Mouse (Mus musculus) midbrain, embryonic 11.5 days (tissue): ENCODE measurements around the gene Akap3. TPM values are rescaled to one million over a fixed set of nuclear protein-coding genes. Genes with fewer than 3 reads are reported as not detected.

Source experiments
- ATAC-seq: fragments of 200-750 bp; cut with Nextera tagmentation; 2 replicates; pipeline ENCODE4 v1.8.0; 2017; ENCODE audit warnings: moderate TSS enrichment, moderate library complexity; ENCODE audit not compliant: low FRiP score
- DNase-seq: peaks from one replicate; pipeline ENCODE4 v3.0.0; 2015; ENCODE audit warnings: low spot score; ENCODE audit errors: missing footprints
- H3K27ac ChIP-seq: fragments of 300-500 bp; sonication (generic); 2 replicates; pipeline ENCODE4 v1.5.1; 2014; ENCODE audit warnings: low read depth, low read length
- H3K27me3 ChIP-seq: fragments of 300-500 bp; sonication (generic); 2 replicates; pipeline ENCODE4 v1.6.1; 2014; ENCODE audit warnings: mild to moderate bottlenecking, low read length, moderate library complexity, mixed read lengths; ENCODE audit not compliant: control insufficient read depth, insufficient read depth
- H3K36me3 ChIP-seq: fragments of 300-500 bp; sonication (generic); 2 replicates; pipeline ENCODE4 v1.6.1; 2014; ENCODE audit warnings: mild to moderate bottlenecking, low read length, moderate library complexity, mixed read lengths; ENCODE audit not compliant: control insufficient read depth, insufficient read depth
- H3K4me1 ChIP-seq: fragments of 300-500 bp; sonication (generic); 2 replicates; pipeline ENCODE4 v1.6.1; 2014; ENCODE audit warnings: low read length; ENCODE audit not compliant: control insufficient read depth, insufficient read depth
- H3K4me2 ChIP-seq: fragments of 300-500 bp; sonication (generic); 2 replicates; pipeline ENCODE4 v1.6.1; 2014; ENCODE audit warnings: mild to moderate bottlenecking, moderate library complexity
- H3K4me3 ChIP-seq: fragments of 300-500 bp; sonication (generic); 2 replicates; pipeline ENCODE4 v1.5.1; 2014; ENCODE audit warnings: low read depth, low read length
- H3K9ac ChIP-seq: fragments of 300-500 bp; sonication (generic); 2 replicates; pipeline ENCODE4 v1.6.1; 2014; ENCODE audit warnings: low read length
- H3K9me3 ChIP-seq: fragments of 300-500 bp; sonication (generic); 2 replicates; pipeline ENCODE4 v1.6.1; 2016; ENCODE audit warnings: low read length; ENCODE audit not compliant: control insufficient read depth
- WGBS: fragments of 180-500 bp; shearing (Covaris S2); extraction: QIAGEN DNeasy Blood & Tissue Kit; methylation state at CpG from one replicate; pipeline ENCODE4 v1.1.7; 2014; 5-methylcytosine and 5-hydroxymethylcytosine counted together
- polyA plus RNA-seq: library from polyadenylated mRNA; unstranded; fragments of >200 nt; fragmentation: Nextera tagmentation; extraction: Ambion mirVana; gene quantifications from 2 replicates; pipeline ENCODE4 v1.2.1, GENCODE M21; 2014

Akap3 gene
- 0.06 and 0.08 TPM in 2 replicates for polyA plus RNA-seq

DNA sequence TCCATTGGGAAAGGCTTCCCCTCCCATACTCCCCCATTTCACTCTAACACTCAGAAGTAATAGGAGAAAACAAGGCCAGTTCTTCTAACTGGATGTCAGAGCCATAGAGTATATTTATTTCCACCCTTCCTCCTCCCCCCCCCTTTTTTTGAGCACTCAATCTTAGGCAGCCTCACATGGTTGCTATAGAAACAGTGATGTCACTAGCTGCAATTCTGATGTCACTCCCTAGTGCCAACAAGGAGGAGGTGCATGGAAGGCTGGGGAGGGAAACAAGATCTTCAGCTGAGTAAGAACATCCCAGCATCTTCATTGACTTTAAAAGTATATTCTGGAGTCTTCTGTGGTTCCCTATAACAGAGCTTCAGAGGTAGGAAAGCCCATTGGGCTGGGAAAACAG lies at the start of gene Akap3:
TSS of gene Akap3 (plus strand) at position 218 of the 400 bp plus-strand sequence.
- Histone ChIP-seq H3K4me3 (no peak within 1 kb of the TSS), H3K27me3 (no peaks in the 10 kb centered on the region), H3K9ac (no peak within 1 kb of the TSS), H3K36me3 (no peaks in the 10 kb centered on the region), H3K4me2 (no peak within 1 kb of the TSS), H3K27ac (no peak within 1 kb of the TSS), H3K9me3 (no peaks in the 10 kb centered on the region), H3K4me1 (peaks cover 5% of the 10 kb centered on the region)
- DNase-seq (no peak), ATAC-seq (no peak)

DNA sequence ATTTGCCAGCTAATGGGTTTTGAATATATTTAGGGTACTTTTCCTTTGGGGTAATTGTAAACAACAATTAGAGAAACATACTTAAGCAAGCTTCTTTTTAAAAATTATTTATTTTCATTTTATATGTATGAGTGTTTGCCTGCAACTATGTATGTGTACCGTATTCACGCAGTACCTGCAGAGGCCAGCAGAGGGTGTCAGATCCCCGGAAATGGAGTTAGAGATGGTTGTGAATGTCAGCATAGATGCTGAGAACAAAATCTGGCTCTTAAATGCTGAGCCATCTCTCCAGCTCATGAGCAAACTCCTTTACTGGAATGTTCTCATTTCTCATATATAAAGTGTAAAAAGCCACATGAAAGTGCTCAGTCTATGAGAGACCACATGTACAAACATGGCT lies 46.1 kb upstream of the Akap3 start:
- Histone ChIP-seq H3K4me2 (no peak overlapping the region), H3K9me3 (no peaks in the 10 kb centered on the region), H3K27me3 (no peaks in the 10 kb centered on the region), H3K9ac (no peak overlapping the region), H3K36me3 (no peaks in the 10 kb centered on the region), H3K4me1 (no peaks in the 10 kb centered on the region), H3K27ac (no peak overlapping the region), H3K4me3 (no peak overlapping the region)
- WGBS: 85% methylated on average over 3 of the region's 3 CpGs
- ATAC-seq: no peak
- DNase-seq: peak; percentile 87

DNA sequence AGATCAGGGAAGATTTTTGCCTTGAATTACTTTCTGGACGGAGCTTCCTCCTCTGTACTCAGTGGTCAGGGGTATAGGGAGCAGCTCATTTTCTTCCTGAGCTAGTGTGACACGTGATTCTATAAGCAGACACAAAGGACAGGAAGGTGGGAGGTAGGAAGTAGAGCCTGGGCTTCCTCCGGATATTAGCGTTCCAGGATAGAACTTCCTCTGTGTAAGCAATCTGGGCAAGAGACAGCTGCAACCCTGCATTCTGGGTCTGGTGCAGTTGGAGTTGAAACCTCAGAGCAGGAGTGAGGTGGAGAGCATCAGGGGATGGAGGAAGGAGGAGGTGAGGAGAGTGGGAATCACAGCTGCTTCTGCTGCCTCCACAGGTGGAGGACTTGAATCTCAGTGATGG lies 44.8 kb upstream of the Akap3 start:
- ATAC-seq (no peak), DNase-seq (no peak)
- Histone ChIP-seq H3K9ac (no peak overlapping the region), H3K4me1 (no peaks in the 10 kb centered on the region), H3K4me3 (no peak overlapping the region), H3K27me3 (no peaks in the 10 kb centered on the region), H3K4me2 (no peak overlapping the region), H3K36me3 (no peaks in the 10 kb centered on the region), H3K9me3 (no peaks in the 10 kb centered on the region), H3K27ac (no peak overlapping the region)
- 72% methylated on average over 4 of the region's 4 CpGs for WGBS

DNA sequence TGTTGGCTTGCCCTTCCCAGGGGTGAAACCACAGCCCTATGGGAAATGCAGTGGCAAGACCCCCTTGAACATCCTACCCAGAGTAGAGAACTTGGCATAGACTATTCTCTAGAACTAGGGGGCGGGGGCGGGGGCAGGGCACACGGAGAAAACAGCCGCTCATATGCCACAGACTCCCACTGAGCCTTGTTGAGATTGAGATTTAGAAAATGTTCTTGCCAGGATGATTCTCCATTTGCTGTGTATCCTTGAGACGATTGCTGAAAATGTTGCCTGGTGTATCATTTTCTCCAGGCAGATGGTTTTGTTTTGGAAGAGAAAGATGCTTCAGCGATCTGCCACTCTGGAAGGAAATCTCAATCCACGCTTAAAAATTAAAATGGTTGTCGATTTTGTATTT lies 44.3 kb upstream of the Akap3 start:
- no peak overlapping the region for H3K4me2 ChIP-seq
- no peak for DNase-seq

DNA sequence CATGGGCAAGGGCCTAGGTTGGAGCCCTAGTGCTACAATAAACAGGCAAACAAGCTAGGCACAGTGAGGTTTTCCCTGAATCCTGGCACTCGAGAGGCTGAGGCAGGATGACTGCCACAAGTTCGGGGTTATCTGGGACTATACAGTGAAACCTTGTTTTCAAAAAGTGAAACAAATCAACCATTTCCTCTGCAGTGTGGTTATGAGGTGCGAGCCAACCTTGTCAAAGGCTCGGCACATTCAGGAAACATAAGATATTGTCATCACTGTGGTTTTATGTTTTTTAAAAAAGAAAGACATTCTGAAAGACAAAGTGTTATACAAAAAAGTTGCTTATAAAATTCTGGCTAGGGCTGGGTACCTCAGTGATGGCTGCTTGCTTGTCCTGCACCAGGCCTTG lies 41.4 kb upstream of the Akap3 start:
- no peaks in the 10 kb centered on the region for H3K4me1 ChIP-seq
- H3K36me3 ChIP-seq: no peaks in the 10 kb centered on the region
- no peak for ATAC-seq
- no peak overlapping the region for H3K4me3 ChIP-seq
- H3K27me3 ChIP-seq: no peaks in the 10 kb centered on the region
- H3K27ac ChIP-seq: no peak overlapping the region
- no peak for DNase-seq
- H3K4me2 ChIP-seq: no peak overlapping the region
- H3K9ac ChIP-seq: no peak overlapping the region
- no peaks in the 10 kb centered on the region for H3K9me3 ChIP-seq
- WGBS: 88% methylated on average over 4 of the region's 4 CpGs

More for the DNA sequence above, 44.3 kb upstream of the Akap3 start:
- Histone ChIP-seq H3K9me3 (no peaks in the 10 kb centered on the region), H3K4me3 (no peak overlapping the region), H3K9ac (no peak overlapping the region), H3K36me3 (no peaks in the 10 kb centered on the region), H3K4me1 (no peaks in the 10 kb centered on the region), H3K27me3 (no peaks in the 10 kb centered on the region), H3K27ac (no peak overlapping the region)
- WGBS: 83% methylated on average over 8 of the region's 8 CpGs
- ATAC-seq: no peak

DNA sequence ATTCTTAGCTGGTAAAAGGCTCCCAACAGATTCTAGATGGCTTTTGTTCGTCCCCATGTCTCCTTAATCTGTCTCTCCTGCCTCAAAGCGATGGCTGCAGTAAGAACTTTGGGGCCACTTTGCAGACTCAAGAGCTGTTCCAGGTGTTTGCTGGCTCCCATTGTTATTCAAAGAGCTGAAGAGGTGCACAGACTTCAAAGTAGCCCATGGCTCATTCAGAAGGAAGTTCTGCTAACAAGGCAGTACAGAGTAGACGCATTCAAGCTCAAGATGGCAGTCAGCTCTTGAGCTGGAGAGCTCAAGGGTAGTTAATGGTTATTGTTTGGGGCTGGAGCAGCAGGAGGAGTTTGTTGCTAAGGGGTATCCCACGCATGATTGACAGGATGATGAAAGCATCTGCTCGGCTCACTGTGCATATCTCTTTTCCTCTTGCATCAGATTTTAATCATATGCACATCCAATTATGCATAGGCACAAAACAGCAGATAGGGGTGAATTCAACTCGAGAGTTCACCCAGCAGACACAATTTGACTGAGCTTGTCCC lies 37.6 kb upstream of the Akap3 start:
- no peaks in the 10 kb centered on the region for H3K27me3 ChIP-seq
- H3K9me3 ChIP-seq: no peaks in the 10 kb centered on the region
- H3K36me3 ChIP-seq: peaks cover 4% of the 10 kb centered on the region; the same call in 1 of the 2 replicates
- H3K4me1 ChIP-seq: no peaks in the 10 kb centered on the region
- ATAC-seq (no peak), DNase-seq (peak; percentile 81)
- no peak overlapping the region for H3K4me2 ChIP-seq
- H3K9ac ChIP-seq: no peak overlapping the region
- H3K27ac ChIP-seq: no peak overlapping the region
- 67% methylated on average over 6 of the region's 6 CpGs for WGBS
- H3K4me3 ChIP-seq: no peak overlapping the region

DNA sequence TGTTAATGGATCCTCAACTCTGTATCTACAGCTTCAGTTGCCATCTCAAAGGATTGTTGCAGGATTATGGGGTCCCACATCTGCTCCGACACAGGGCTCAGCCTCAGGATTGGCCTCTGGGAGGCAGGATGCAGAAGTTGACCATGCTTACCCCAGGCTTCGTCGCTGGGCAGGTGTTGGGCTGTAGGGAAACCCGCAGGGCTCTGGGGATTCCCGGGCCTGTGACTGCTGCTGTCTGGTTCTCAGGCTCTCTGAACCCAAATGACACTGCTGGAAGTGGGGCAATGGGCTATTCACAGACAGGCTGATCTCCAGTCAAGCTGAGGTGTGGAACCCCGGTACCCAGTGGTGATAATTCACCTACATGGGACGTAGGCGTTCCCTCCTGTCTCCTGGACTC lies 36.6 kb upstream of the Akap3 start:
- no peaks in the 10 kb centered on the region for H3K27me3 ChIP-seq
- WGBS: 89% methylated on average over 8 of the region's 8 CpGs
- DNase-seq (peak; percentile 8), ATAC-seq (no peak)
- H3K9me3 ChIP-seq: no peaks in the 10 kb centered on the region
- no peak overlapping the region for H3K27ac ChIP-seq
- H3K9ac ChIP-seq: no peak overlapping the region
- peaks cover 4% of the 10 kb centered on the region; the same call in 1 of the 2 replicates for H3K36me3 ChIP-seq
- no peaks in the 10 kb centered on the region for H3K4me1 ChIP-seq
- no peak overlapping the region for H3K4me2 ChIP-seq
- H3K4me3 ChIP-seq: no peak overlapping the region

DNA sequence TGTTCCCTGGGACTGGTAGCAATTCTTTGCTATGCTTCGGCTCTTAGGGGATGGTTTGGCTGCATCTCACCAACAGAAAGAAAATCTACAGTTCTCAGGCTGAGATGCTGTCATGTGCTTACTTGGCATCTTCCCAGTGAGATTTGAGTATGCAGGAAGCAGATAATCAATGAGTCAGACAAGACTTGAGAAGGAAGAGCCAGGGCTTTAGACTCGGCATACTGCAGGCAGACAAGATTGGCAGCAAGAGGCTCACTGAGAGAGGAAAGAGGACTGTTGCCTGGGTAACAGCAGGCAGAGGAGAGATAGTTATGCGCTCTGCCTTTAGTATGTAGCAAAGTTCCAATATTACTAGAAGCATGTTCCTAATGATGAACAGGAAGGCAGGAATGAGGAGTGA lies 29.8 kb upstream of the Akap3 start:
- Histone ChIP-seq H3K9ac (no peak overlapping the region), H3K4me2 (no peak overlapping the region), H3K27me3 (no peaks in the 10 kb centered on the region), H3K4me1 (no peaks in the 10 kb centered on the region), H3K36me3 (peaks cover 20% of the 10 kb centered on the region), H3K4me3 (no peak overlapping the region), H3K27ac (no peak overlapping the region), H3K9me3 (no peaks in the 10 kb centered on the region)
- peak; percentile 2 for DNase-seq
- 91% methylated on average over 3 of the region's 3 CpGs for WGBS
- ATAC-seq: no peak

DNA sequence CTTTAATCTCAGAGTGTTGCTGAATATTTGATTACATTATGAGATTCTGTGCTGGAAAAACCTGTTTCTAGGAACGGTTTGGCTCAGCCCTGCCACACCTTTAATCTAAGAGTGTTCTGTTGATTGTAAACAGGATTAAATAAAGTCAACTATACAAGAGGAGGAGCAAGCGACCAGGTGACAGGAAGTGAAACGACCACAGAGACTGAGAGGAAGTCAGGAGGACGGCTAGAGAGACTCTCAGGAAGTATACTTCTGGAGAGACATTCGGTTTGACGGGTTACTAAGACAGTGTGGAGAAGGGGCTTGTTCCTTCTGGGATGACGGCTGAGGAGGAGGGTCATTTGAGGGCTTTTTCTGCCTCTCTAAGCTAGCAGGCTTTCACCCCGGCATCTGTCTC lies 16.3 kb upstream of the Akap3 start:
- Histone ChIP-seq H3K4me2 (no peak overlapping the region), H3K9me3 (no peaks in the 10 kb centered on the region), H3K4me3 (no peak overlapping the region), H3K9ac (no peak overlapping the region), H3K36me3 (peaks cover 23% of the 10 kb centered on the region), H3K27me3 (no peaks in the 10 kb centered on the region), H3K27ac (no peak overlapping the region), H3K4me1 (no peaks in the 10 kb centered on the region)
- DNase-seq (no peak), ATAC-seq (no peak)
- 91% methylated on average over 8 of the region's 8 CpGs for WGBS
